Mouse (Mus musculus): ENCODE results near the gene Enox1.
"Not testable (repeated sequence)": the region's sequence is repeated elsewhere in the genome, so short reads cannot be mapped to it uniquely, and the experiment has no call there.

The Enox1 gene

GRCm38 (mm10) chr14:77534120-77534519, 377.6 kb downstream of the Enox1 start:
- no peak for DNase-seq (ENCODE audit: low read depth, low spot score)
- H3K36me3 ChIP-seq (ENCODE audit: control insufficient read depth, insufficient read depth, low read length, poor library complexity, severe bottlenecking), result no peaks in the 10 kb centered on the region

DNA sequence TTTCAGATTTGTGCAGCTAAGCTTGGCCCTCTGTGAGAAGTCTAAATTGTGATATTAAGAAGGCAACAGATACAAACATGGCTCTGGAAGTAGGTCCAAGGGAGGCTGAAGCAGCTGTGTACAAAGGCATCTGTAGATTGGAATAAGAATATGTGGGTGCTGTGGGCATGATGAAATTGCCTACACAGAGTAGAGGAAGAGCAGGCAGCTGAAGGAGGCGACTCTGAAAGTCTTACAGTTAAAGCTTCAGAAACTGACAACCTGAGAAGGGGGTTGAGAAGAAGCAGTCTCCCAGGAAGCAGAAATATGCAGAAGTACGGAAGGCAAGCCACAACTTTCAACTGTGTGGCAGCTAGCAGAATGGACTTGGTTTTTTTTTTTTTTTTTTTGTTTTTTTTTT, 380.0 kb downstream of the Enox1 start:
- Histone ChIP-seq H3K27me3 (ENCODE audit: control insufficient read depth, insufficient read depth, low read length, poor library complexity, severe bottlenecking) (no peaks in the 10 kb centered on the region), H3K36me3 (ENCODE audit: control insufficient read depth, insufficient read depth, low read length, poor library complexity, severe bottlenecking) (no peaks in the 10 kb centered on the region)
- no peak for DNase-seq (ENCODE audit: low read depth, low spot score)

More at GRCm38 (mm10) chr14:77534120-77534519, 377.6 kb downstream of the Enox1 start:
- no peaks in the 10 kb centered on the region for H3K27me3 ChIP-seq (ENCODE audit: control insufficient read depth, insufficient read depth, low read length, poor library complexity, severe bottlenecking)

- H3K27me3 ChIP-seq (ENCODE audit: control insufficient read depth, insufficient read depth, low read length, poor library complexity, severe bottlenecking); H3K36me3 ChIP-seq (ENCODE audit: control insufficient read depth, insufficient read depth, low read length, poor library complexity, severe bottlenecking); DNase-seq (ENCODE audit: low read depth, low spot score): not testable (repeated sequence)
Observed at GRCm38 (mm10) chr14:77539563-77539962, 383.0 kb downstream of the Enox1 start.

GRCm38 (mm10) chr14:77541925-77542324, 385.4 kb downstream of the Enox1 start:
- Histone ChIP-seq H3K27me3 (ENCODE audit: control insufficient read depth, insufficient read depth, low read length, poor library complexity, severe bottlenecking) (no peaks in the 10 kb centered on the region), H3K36me3 (ENCODE audit: control insufficient read depth, insufficient read depth, low read length, poor library complexity, severe bottlenecking) (no peaks in the 10 kb centered on the region)
- DNase-seq (ENCODE audit: low read depth, low spot score), result no peak

- no peaks in the 10 kb centered on the region for H3K36me3 ChIP-seq (ENCODE audit: control insufficient read depth, insufficient read depth, low read length, poor library complexity, severe bottlenecking)
- no peak for DNase-seq (ENCODE audit: low read depth, low spot score)
- no peaks in the 10 kb centered on the region for H3K27me3 ChIP-seq (ENCODE audit: control insufficient read depth, insufficient read depth, low read length, poor library complexity, severe bottlenecking)
Observed at GRCm38 (mm10) chr14:77546531-77547274, 390.1 kb downstream of the Enox1 start.

DNA sequence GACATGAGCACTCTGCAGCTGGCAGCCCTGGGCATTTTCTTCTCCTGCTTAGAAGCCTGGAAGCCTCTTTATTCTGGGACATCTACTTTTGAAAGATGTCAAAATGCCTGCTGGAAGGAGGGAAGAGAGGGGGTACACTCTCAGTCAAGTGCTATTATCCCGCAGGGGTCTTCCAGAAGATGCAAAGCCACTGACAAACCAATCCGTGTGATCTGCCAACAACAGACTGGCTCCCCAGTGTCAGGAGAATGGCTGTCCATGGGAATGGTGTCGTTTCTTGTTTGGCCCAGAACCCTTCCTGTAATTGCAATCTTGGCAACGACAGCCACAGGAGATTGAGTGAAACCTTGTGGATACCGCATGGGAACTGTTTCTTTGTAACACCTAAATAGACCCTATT, 390.8 kb downstream of the Enox1 start:
- no peak for DNase-seq (ENCODE audit: low read depth, low spot score)
- no peaks in the 10 kb centered on the region for H3K27me3 ChIP-seq (ENCODE audit: control insufficient read depth, insufficient read depth, low read length, poor library complexity, severe bottlenecking)
- no peaks in the 10 kb centered on the region for H3K36me3 ChIP-seq (ENCODE audit: control insufficient read depth, insufficient read depth, low read length, poor library complexity, severe bottlenecking)

GRCm38 (mm10) chr14:77548963-77549362, 392.4 kb downstream of the Enox1 start:
- no peaks in the 10 kb centered on the region for H3K27me3 ChIP-seq (ENCODE audit: control insufficient read depth, insufficient read depth, low read length, poor library complexity, severe bottlenecking)
- no peak for DNase-seq (ENCODE audit: low read depth, low spot score)
- H3K36me3 ChIP-seq (ENCODE audit: control insufficient read depth, insufficient read depth, low read length, poor library complexity, severe bottlenecking), result no peaks in the 10 kb centered on the region

- Histone ChIP-seq H3K36me3 (ENCODE audit: control insufficient read depth, insufficient read depth, low read length, poor library complexity, severe bottlenecking) (no peaks in the 10 kb centered on the region), H3K27me3 (ENCODE audit: control insufficient read depth, insufficient read depth, low read length, poor library complexity, severe bottlenecking) (no peaks in the 10 kb centered on the region)
- no peak for DNase-seq (ENCODE audit: low read depth, low spot score)
Observed at GRCm38 (mm10) chr14:77557446-77558070, 401.0 kb downstream of the Enox1 start.

DNA sequence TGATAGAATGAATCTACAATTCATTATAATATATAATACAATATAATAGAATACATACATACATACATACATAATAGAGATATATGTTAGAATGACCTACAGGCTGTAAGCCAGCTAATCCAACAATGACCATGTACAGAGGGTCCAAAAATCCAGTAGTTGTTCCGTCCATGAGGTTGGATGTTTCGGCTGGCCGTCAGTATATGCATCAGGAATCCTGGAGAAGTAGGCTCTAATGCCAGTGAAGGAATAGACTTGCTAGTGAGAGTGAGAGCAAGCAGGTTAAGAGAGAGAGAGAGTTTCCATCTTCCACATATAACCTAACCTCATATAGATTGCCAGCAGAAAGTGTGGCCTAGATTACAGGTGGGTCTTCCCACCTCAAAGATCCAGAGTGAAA, 402.3 kb downstream of the Enox1 start:
- Histone ChIP-seq H3K27me3 (ENCODE audit: control insufficient read depth, insufficient read depth, low read length, poor library complexity, severe bottlenecking) (no peaks in the 10 kb centered on the region), H3K36me3 (ENCODE audit: control insufficient read depth, insufficient read depth, low read length, poor library complexity, severe bottlenecking) (no peaks in the 10 kb centered on the region)
- DNase-seq (ENCODE audit: low read depth, low spot score), result no peak

GRCm38 (mm10) chr14:77559792-77560191, 403.2 kb downstream of the Enox1 start:
- Histone ChIP-seq H3K36me3 (ENCODE audit: control insufficient read depth, insufficient read depth, low read length, poor library complexity, severe bottlenecking) (no peaks in the 10 kb centered on the region), H3K27me3 (ENCODE audit: control insufficient read depth, insufficient read depth, low read length, poor library complexity, severe bottlenecking) (no peaks in the 10 kb centered on the region)
- DNase-seq (ENCODE audit: low read depth, low spot score), result no peak

DNA sequence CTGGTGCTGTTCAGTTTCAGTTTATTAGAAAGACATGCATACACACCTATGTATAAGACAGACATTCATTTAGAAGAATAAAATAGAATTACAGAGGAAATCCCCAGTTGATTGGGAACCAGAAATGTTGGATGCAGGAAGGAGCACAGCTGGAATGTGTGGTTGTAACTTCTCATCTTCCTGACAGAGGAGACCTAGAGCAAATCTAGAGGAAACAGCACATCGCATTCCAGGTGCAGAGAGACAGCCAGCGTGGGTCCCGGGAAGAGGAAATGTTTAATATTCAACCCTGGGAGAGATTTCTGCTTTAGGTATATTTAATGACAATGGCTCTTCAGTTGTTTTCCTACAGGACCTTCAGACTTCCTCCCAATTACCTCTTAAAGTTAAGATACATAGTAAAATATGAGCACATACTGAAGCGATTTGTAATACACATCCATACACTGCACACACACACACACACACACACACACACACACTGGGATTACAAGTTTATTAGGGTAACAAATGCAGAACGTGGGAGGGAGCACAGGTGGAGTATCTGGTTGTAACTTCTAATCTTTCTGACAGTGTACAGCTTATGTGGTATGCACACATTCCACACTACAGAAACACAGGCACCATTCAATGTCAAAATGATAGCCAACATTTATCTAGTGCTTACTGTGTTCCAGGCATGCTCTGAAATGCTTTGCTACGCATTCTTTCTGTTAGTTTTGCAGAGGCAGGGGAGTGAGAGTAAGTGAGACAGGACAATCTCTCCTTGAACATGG, 405.4 kb downstream of the Enox1 start:
- Histone ChIP-seq H3K27me3 (ENCODE audit: control insufficient read depth, insufficient read depth, low read length, poor library complexity, severe bottlenecking) (no peaks in the 10 kb centered on the region), H3K36me3 (ENCODE audit: control insufficient read depth, insufficient read depth, low read length, poor library complexity, severe bottlenecking) (no peaks in the 10 kb centered on the region)
- no peak for DNase-seq (ENCODE audit: low read depth, low spot score)

GRCm38 (mm10) chr14:77563922-77564321, 407.4 kb downstream of the Enox1 start:
- DNase-seq (ENCODE audit: low read depth, low spot score), result no peak
- H3K27me3 ChIP-seq (ENCODE audit: control insufficient read depth, insufficient read depth, low read length, poor library complexity, severe bottlenecking), result no peaks in the 10 kb centered on the region

DNA sequence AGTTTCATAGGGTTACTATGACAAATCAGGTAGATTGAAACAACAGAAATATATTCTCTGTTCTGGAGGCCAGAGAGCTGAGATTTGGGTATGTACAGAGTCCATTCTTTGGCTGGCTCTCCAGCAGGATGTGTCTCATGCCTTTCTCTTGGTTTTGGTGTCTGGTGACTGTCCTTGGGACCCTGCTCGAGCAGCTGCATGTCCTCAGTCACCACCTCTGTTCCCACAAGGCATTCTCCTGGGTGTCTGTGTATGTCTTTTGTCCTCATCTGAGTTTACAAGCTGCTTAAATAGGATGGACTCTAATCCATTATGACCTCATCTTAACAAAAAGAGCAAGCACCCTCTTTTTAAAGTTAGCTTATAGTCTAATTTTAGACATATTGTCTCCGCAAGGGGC, 410.6 kb downstream of the Enox1 start:
- Histone ChIP-seq H3K36me3 (ENCODE audit: control insufficient read depth, insufficient read depth, low read length, poor library complexity, severe bottlenecking) (no peaks in the 10 kb centered on the region), H3K27me3 (ENCODE audit: control insufficient read depth, insufficient read depth, low read length, poor library complexity, severe bottlenecking) (no peaks in the 10 kb centered on the region)
- no peak for DNase-seq (ENCODE audit: low read depth, low spot score)

More at GRCm38 (mm10) chr14:77563922-77564321, 407.4 kb downstream of the Enox1 start:
- H3K36me3 ChIP-seq (ENCODE audit: control insufficient read depth, insufficient read depth, low read length, poor library complexity, severe bottlenecking), result no peaks in the 10 kb centered on the region

DNA sequence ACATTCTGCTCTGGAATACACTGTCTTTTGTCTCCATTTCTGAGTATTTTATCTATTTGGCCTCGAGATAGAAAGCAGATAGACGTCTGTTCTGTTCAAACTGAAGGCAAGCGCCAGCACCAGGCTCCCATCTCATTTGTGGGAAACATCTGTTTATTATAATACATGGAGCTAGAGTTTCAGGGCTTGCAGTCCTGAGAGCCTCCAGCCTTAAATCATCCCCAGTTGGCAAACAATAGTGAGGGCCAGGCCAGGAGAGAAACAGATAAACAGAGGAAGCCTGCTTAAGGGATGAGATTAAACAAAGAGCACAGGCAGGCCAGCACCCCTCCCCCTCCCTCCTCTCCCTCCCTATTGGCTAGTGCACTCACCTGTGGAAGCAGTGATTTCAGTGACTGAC, 417.9 kb downstream of the Enox1 start:
- no peak for DNase-seq (ENCODE audit: low read depth, low spot score)
- Histone ChIP-seq H3K36me3 (ENCODE audit: control insufficient read depth, insufficient read depth, low read length, poor library complexity, severe bottlenecking) (no peaks in the 10 kb centered on the region), H3K27me3 (ENCODE audit: control insufficient read depth, insufficient read depth, low read length, poor library complexity, severe bottlenecking) (no peaks in the 10 kb centered on the region)

GRCm38 (mm10) chr14:77576411-77576810, 419.8 kb downstream of the Enox1 start:
- H3K36me3 ChIP-seq (ENCODE audit: control insufficient read depth, insufficient read depth, low read length, poor library complexity, severe bottlenecking), result no peaks in the 10 kb centered on the region
- H3K27me3 ChIP-seq (ENCODE audit: control insufficient read depth, insufficient read depth, low read length, poor library complexity, severe bottlenecking), result no peaks in the 10 kb centered on the region
- DNase-seq (ENCODE audit: low read depth, low spot score), result no peak

All from splenic B cell, adult 2 months (primary cell).